Mouse (Mus musculus): ENCODE data around the gene Pabpn1l. TPM values are rescaled to one million over a fixed set of nuclear protein-coding genes. Genes with fewer than 3 reads are reported as not detected.

Gene Pabpn1l
- total RNA-seq (2023): not detected

GRCm38 (mm10) chr8:122622727-122623126, at the start of gene Pabpn1l:
Gene Pabpn1l, minus strand, starts transcription at chr8:122622739.

GRCm38 (mm10) chr8:122611295-122612133, 11.0 kb downstream of the Pabpn1l start, which contains the start of the genes Galns and Trappc2l:
Gene Galns, minus strand, starts transcription at chr8:122611463.
Gene Trappc2l, plus strand, starts transcription at chr8:122611640.

GRCm38 (mm10) chr8:122576648-122577022, 45.9 kb downstream of the Pabpn1l start, which contains the start of gene Aprt:
Gene Aprt, minus strand, starts transcription at chr8:122576909.

Other genes starting within 250 kb of the Pabpn1l start
- 112 TPM for gene Zc3h18, start 246.1 kb downstream of the Pabpn1l start, total RNA-seq (2023)
- gene Il17c, start 200.7 kb downstream of the Pabpn1l start, total RNA-seq (2023): not detected
- gene Cyba, start 189.8 kb downstream of the Pabpn1l start, total RNA-seq (2023): 138 TPM
- gene Mvd, start 179.3 kb downstream of the Pabpn1l start, total RNA-seq (2023): 10.3 TPM
- 1.4 TPM for gene Snai3, start 162.0 kb downstream of the Pabpn1l start, total RNA-seq (2023)
- 65.4 TPM for gene Rnf166, start 146.7 kb downstream of the Pabpn1l start, total RNA-seq (2023)
- gene Ctu2, start 146.6 kb downstream of the Pabpn1l start, total RNA-seq (2023): 51.1 TPM
- 45.7 TPM for gene Piezo1, start 71.4 kb downstream of the Pabpn1l start, total RNA-seq (2023)
- 58.9 TPM for gene Cdt1, start 54.7 kb downstream of the Pabpn1l start, total RNA-seq (2023)
- 93.4 TPM for gene Aprt, start 45.8 kb downstream of the Pabpn1l start, total RNA-seq (2023)
- 9.1 TPM for gene Galns, start 11.3 kb downstream of the Pabpn1l start, total RNA-seq (2023)
- gene Trappc2l, start 11.1 kb downstream of the Pabpn1l start, total RNA-seq (2023): 36.3 TPM
- 2.8 TPM for gene Cbfa2t3, start 76.4 kb upstream of the Pabpn1l start, total RNA-seq (2023)
- 12.1 TPM for gene Acsf3, start 152.7 kb upstream of the Pabpn1l start, total RNA-seq (2023)
- not detected for gene Cdh15, start 225.2 kb upstream of the Pabpn1l start, total RNA-seq (2023)

All from CD4-positive naive resting alpha-beta T cell, adult 57 days (primary cell).